Mouse (Mus musculus): ENCODE results near the gene Nrp1. TPM values are rescaled to one million over a fixed set of nuclear protein-coding genes. Genes with fewer than 3 reads are reported as not detected.

Nrp1 gene
- 100 to 1,000 TPM in 23 of 26 experiments, 10 to 100 TPM in 3; 76.0 to 810 (median 421) TPM for total RNA-seq (2018; cell fraction: chromatin; rRNA removed)
- total RNA-seq (2018; cell fraction: cytosol; rRNA removed) = 100 to 1,000 TPM; 108 to 542 (median 268) TPM
- 100 to 1,000 TPM; 119 to 954 (median 432) TPM for total RNA-seq (2018; cell fraction: nucleus; rRNA removed)
- 277 to 373 TPM (median 350 TPM) in 3 replicates for polyA plus RNA-seq (2018)

GRCm38 (mm10) chr8:128358406-128358755, at the start of gene Nrp1:
TSS of gene Nrp1 (plus strand) at chr8:128358604.
- H3K36me3 ChIP-seq (ENCODE audit: inconsistent target) = no peaks in the 10 kb centered on the region; the same call in 1 of the 2 replicates
- H3K27ac ChIP-seq = peak within 1 kb of the TSS; percentile 99
- H3K4me3 ChIP-seq (ENCODE audit: inconsistent target) = peak within 1 kb of the TSS; percentile 88
- 0% methylated on average over 21 of the region's 21 CpGs for WGBS (ENCODE audit: missing documents)
- H3K79me2 ChIP-seq (ENCODE audit: inconsistent target) = peaks cover 44% of the 10 kb centered on the region

- 56% methylated on average over 2 of the region's 2 CpGs for WGBS (ENCODE audit: missing documents)
- H3K27ac ChIP-seq = no peak overlapping the region
- H3K36me3 ChIP-seq (ENCODE audit: inconsistent target) = no peaks in the 10 kb centered on the region
- no peaks in the 10 kb centered on the region for H3K79me2 ChIP-seq (ENCODE audit: inconsistent target)
- H3K4me3 ChIP-seq (ENCODE audit: inconsistent target) = no peak overlapping the region
Measured at GRCm38 (mm10) chr8:128320797-128321196, 37.6 kb upstream of the Nrp1 start.

- WGBS (ENCODE audit: missing documents) = 100% methylated on average over 1 of the region's 1 CpGs
- Histone ChIP-seq H3K79me2 (ENCODE audit: inconsistent target) (no peaks in the 10 kb centered on the region), H3K36me3 (ENCODE audit: inconsistent target) (no peaks in the 10 kb centered on the region), H3K27ac (no peak overlapping the region), H3K4me3 (ENCODE audit: inconsistent target) (no peak overlapping the region)
Measured at GRCm38 (mm10) chr8:128327281-128327680, 31.1 kb upstream of the Nrp1 start.

- Histone ChIP-seq H3K36me3 (ENCODE audit: inconsistent target) (no peaks in the 10 kb centered on the region), H3K79me2 (ENCODE audit: inconsistent target) (no peaks in the 10 kb centered on the region), H3K27ac (no peak overlapping the region), H3K4me3 (ENCODE audit: inconsistent target) (no peak overlapping the region)
- WGBS (ENCODE audit: missing documents) = 92% methylated on average over 2 of the region's 2 CpGs
Measured at GRCm38 (mm10) chr8:128327922-128328321, 30.5 kb upstream of the Nrp1 start.

GRCm38 (mm10) chr8:128329502-128329901, 28.9 kb upstream of the Nrp1 start:
- 63% methylated on average over 3 of the region's 3 CpGs for WGBS (ENCODE audit: missing documents)
- Histone ChIP-seq H3K36me3 (ENCODE audit: inconsistent target) (no peaks in the 10 kb centered on the region), H3K27ac (no peak overlapping the region), H3K79me2 (ENCODE audit: inconsistent target) (no peaks in the 10 kb centered on the region), H3K4me3 (ENCODE audit: inconsistent target) (no peak overlapping the region)

GRCm38 (mm10) chr8:128335976-128336375, 22.4 kb upstream of the Nrp1 start:
- H3K27ac ChIP-seq = no peak overlapping the region
- no peak overlapping the region for H3K4me3 ChIP-seq (ENCODE audit: inconsistent target)
- 67% methylated on average over 3 of the region's 3 CpGs for WGBS (ENCODE audit: missing documents)
- H3K79me2 ChIP-seq (ENCODE audit: inconsistent target) = no peaks in the 10 kb centered on the region
- H3K36me3 ChIP-seq (ENCODE audit: inconsistent target) = no peaks in the 10 kb centered on the region

GRCm38 (mm10) chr8:128338951-128339350, 19.5 kb upstream of the Nrp1 start:
- no peaks in the 10 kb centered on the region for H3K79me2 ChIP-seq (ENCODE audit: inconsistent target)
- H3K4me3 ChIP-seq (ENCODE audit: inconsistent target) = no peak overlapping the region
- H3K27ac ChIP-seq = no peak overlapping the region
- no peaks in the 10 kb centered on the region for H3K36me3 ChIP-seq (ENCODE audit: inconsistent target)

GRCm38 (mm10) chr8:128339521-128339920, 18.9 kb upstream of the Nrp1 start:
- no peak overlapping the region for H3K27ac ChIP-seq
- H3K36me3 ChIP-seq (ENCODE audit: inconsistent target) = no peaks in the 10 kb centered on the region
- no peak overlapping the region for H3K4me3 ChIP-seq (ENCODE audit: inconsistent target)
- WGBS (ENCODE audit: missing documents) = 93% methylated on average over 3 of the region's 3 CpGs
- no peaks in the 10 kb centered on the region for H3K79me2 ChIP-seq (ENCODE audit: inconsistent target)

GRCm38 (mm10) chr8:128350405-128350804, 8.0 kb upstream of the Nrp1 start:
- Histone ChIP-seq H3K36me3 (ENCODE audit: inconsistent target) (no peaks in the 10 kb centered on the region), H3K4me3 (ENCODE audit: inconsistent target) (no peak overlapping the region), H3K79me2 (ENCODE audit: inconsistent target) (no peaks in the 10 kb centered on the region), H3K27ac (no peak overlapping the region)

GRCm38 (mm10) chr8:128351211-128351610, 7.2 kb upstream of the Nrp1 start:
- no peak overlapping the region for H3K4me3 ChIP-seq (ENCODE audit: inconsistent target)
- no peak overlapping the region for H3K27ac ChIP-seq
- H3K79me2 ChIP-seq (ENCODE audit: inconsistent target) = no peaks in the 10 kb centered on the region
- H3K36me3 ChIP-seq (ENCODE audit: inconsistent target) = no peaks in the 10 kb centered on the region

GRCm38 (mm10) chr8:128352821-128353220, 5.6 kb upstream of the Nrp1 start:
- WGBS (ENCODE audit: missing documents) = 88% methylated on average over 2 of the region's 2 CpGs
- Histone ChIP-seq H3K79me2 (ENCODE audit: inconsistent target) (no peaks in the 10 kb centered on the region), H3K36me3 (ENCODE audit: inconsistent target) (no peaks in the 10 kb centered on the region), H3K27ac (no peak overlapping the region), H3K4me3 (ENCODE audit: inconsistent target) (no peak overlapping the region)

GRCm38 (mm10) chr8:128353999-128354398, 4.4 kb upstream of the Nrp1 start:
- H3K79me2 ChIP-seq (ENCODE audit: inconsistent target) = no peaks in the 10 kb centered on the region; the same call in 1 of the 2 replicates
- WGBS (ENCODE audit: missing documents) = 13% methylated on average over 1 of the region's 1 CpGs
- H3K36me3 ChIP-seq (ENCODE audit: inconsistent target) = no peaks in the 10 kb centered on the region
- H3K4me3 ChIP-seq (ENCODE audit: inconsistent target) = no peak overlapping the region
- H3K27ac ChIP-seq = no peak overlapping the region

GRCm38 (mm10) chr8:128355091-128355490, 3.3 kb upstream of the Nrp1 start:
- H3K36me3 ChIP-seq (ENCODE audit: inconsistent target) = no peaks in the 10 kb centered on the region
- no peak overlapping the region for H3K4me3 ChIP-seq (ENCODE audit: inconsistent target)
- H3K79me2 ChIP-seq (ENCODE audit: inconsistent target) = peaks cover 11% of the 10 kb centered on the region
- no peak overlapping the region for H3K27ac ChIP-seq
- 100% methylated on average over 1 of the region's 1 CpGs for WGBS (ENCODE audit: missing documents)

GRCm38 (mm10) chr8:128356170-128356569, 2.2 kb upstream of the Nrp1 start:
- 80% methylated on average over 4 of the region's 5 CpGs for WGBS (ENCODE audit: missing documents)
- H3K4me3 ChIP-seq (ENCODE audit: inconsistent target) = peak overlapping the region; percentile 40

GRCm38 (mm10) chr8:128356796-128357539, 1.4 kb upstream of the Nrp1 start:
- Histone ChIP-seq H3K79me2 (ENCODE audit: inconsistent target) (peaks cover 29% of the 10 kb centered on the region), H3K27ac (peak overlapping the region; percentile 99), H3K4me3 (ENCODE audit: inconsistent target) (peak overlapping the region; percentile 88), H3K36me3 (ENCODE audit: inconsistent target) (no peaks in the 10 kb centered on the region)
- WGBS (ENCODE audit: missing documents) = 6% methylated on average over 36 of the region's 49 CpGs

More at GRCm38 (mm10) chr8:128356170-128356569, 2.2 kb upstream of the Nrp1 start:
- H3K36me3 ChIP-seq (ENCODE audit: inconsistent target) = no peaks in the 10 kb centered on the region
- H3K79me2 ChIP-seq (ENCODE audit: inconsistent target) = peaks cover 22% of the 10 kb centered on the region
- peak overlapping the region; percentile 89 for H3K27ac ChIP-seq
